Mouse (Mus musculus): ENCODE measurements around the gene Zfp128.
"Not testable (repeated sequence)": the region's sequence is repeated elsewhere in the genome, so short reads cannot be mapped to it uniquely, and the experiment has no call there.

Gene Zfp128

GRCm38 (mm10) chr7:12922729-12923128 is 41.8 kb downstream of the Zfp128 start:
- DNase-seq, result peak; percentile 37

GRCm38 (mm10) chr7:12926316-12926715 is 45.3 kb downstream of the Zfp128 start:
- peak; percentile 69 for DNase-seq

GRCm38 (mm10) chr7:12927191-12927680 is 46.3 kb downstream of the Zfp128 start, which contains the start of gene Rnf225:
Gene Rnf225 (plus strand): TSS chr7:12927416.
- DNase-seq, result no peak

GRCm38 (mm10) chr7:12927693-12928589 is 47.0 kb downstream of the Zfp128 start:
- DNase-seq, result peak; percentile 81

GRCm38 (mm10) chr7:12933615-12934140 is 52.7 kb downstream of the Zfp128 start:
- DNase-seq, result no peak

- DNase-seq, result no peak
These were observed 53.8 kb downstream of the Zfp128 start for GRCm38 (mm10) chr7:12934808-12935207.

- DNase-seq, result not testable (repeated sequence)
These were observed 56.4 kb downstream of the Zfp128 start for GRCm38 (mm10) chr7:12937254-12937803.

GRCm38 (mm10) chr7:12940599-12940998 is 59.6 kb downstream of the Zfp128 start:
- no peak for DNase-seq

All from cerebellum, adult 9-11 months (tissue).